Mouse (Mus musculus): ENCODE results near the gene Gabrp. TPM values are rescaled to one million over a fixed set of nuclear protein-coding genes. Genes with fewer than 3 reads are reported as not detected.

Gabrp gene
- total and polyA plus RNA-seq, 2 experiments from 2014 or later = not detected

DNA sequence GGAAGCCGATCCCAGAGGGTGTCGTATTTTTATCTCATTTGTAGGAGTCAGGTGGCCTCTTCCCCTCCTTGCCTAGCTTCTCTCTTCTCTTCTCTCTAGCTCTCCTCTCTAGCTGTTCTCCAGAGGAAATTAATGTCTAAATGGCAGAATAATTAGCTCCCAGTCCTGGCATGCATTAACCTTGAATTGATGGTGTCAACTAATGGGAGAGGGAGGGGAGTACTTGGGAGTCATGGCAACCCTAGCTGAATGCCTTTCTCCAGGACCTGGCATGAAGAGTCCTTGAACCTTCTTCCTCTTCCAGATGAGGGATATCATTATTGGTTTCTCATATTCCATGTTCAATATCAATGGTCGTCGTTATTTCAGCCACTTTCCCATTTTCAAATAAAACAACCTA, 17.9 kb upstream of the Gabrp start:
- no peak overlapping the region for H3K27ac ChIP-seq (ENCODE audit: low read depth)
- no peak overlapping the region for H3K4me3 ChIP-seq (ENCODE audit: low read depth, low read length)
- DNase-seq (ENCODE audit: low spot score) = no peak
- no peak for ATAC-seq (ENCODE audit: insufficient read depth, low read depth)
- TF ChIP-seq CTCF (IDR thresholded peaks at IDR 0.05; ENCODE audit: low read depth) = no peak
- H3K27me3 ChIP-seq (ENCODE audit: control insufficient read depth, insufficient read depth, low read length) = no peaks in the 10 kb centered on the region
- 65% methylated on average over 4 of the region's 4 CpGs for WGBS
- no peaks in the 10 kb centered on the region for H3K4me1 ChIP-seq (ENCODE audit: control insufficient read depth, insufficient read depth)
- H3K9me3 ChIP-seq (replicated peaks; ENCODE audit: control insufficient read depth, low read length) = no peaks in the 10 kb centered on the region
- H3K9ac ChIP-seq (replicated peaks; ENCODE audit: low read depth, low read length) = no peak overlapping the region
- H3K36me3 ChIP-seq (replicated peaks; ENCODE audit: control insufficient read depth, insufficient read depth, low read length) = no peaks in the 10 kb centered on the region
- H3K4me2 ChIP-seq (ENCODE audit: low read depth, low read length) = no peak overlapping the region

DNA sequence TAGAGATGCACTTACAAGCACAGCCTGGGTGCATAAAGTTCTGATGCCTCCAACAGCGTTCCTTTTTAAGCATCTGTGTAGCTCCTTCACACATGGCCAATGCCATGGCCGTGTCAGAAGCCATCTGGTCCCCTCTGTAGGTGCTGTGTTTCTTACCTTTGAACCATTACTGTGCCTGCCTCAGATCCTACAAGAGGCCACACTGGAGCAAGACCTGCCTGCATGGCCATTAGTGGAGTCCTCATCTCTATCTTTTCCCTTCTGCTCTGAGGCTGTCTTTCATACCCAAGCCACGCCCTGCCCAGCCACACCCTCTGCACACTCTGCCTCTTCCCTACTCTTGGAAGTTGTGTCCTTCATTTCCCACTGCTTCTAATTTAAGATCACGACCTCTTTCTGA, 14.1 kb upstream of the Gabrp start:
- H3K27me3 ChIP-seq (ENCODE audit: control insufficient read depth, insufficient read depth, low read length) = no peaks in the 10 kb centered on the region

DNA sequence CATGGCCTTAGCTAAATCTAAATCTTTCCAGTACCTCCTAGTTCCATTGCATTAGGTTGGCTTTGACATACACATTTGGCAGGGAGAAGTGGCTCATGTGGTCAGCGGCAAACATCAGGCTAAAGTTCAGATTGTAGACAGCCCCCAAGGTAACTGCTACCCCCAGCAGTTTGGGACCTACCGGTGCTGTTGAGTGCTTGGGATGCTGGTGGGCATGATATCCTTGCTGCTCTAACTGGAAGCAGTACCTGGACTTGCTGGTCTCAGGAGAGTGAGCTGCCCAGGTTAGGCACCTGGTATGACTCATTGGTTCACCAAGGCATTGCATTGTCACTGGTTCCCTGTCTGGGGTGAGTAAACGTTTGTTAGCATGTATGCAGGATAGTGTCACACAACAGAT, 12.0 kb upstream of the Gabrp start:
- H3K9ac ChIP-seq (replicated peaks; ENCODE audit: low read depth, low read length) = no peak overlapping the region
- H3K4me3 ChIP-seq (ENCODE audit: low read depth, low read length) = no peak overlapping the region
- H3K4me2 ChIP-seq (ENCODE audit: low read depth, low read length) = no peak overlapping the region
- H3K4me1 ChIP-seq (ENCODE audit: control insufficient read depth, insufficient read depth) = no peaks in the 10 kb centered on the region
- no peaks in the 10 kb centered on the region for H3K27me3 ChIP-seq (ENCODE audit: control insufficient read depth, insufficient read depth, low read length)
- no peaks in the 10 kb centered on the region for H3K36me3 ChIP-seq (replicated peaks; ENCODE audit: control insufficient read depth, insufficient read depth, low read length)
- H3K9me3 ChIP-seq (replicated peaks; ENCODE audit: control insufficient read depth, low read length) = no peaks in the 10 kb centered on the region
- ATAC-seq (ENCODE audit: insufficient read depth, low read depth) = no peak
- no peak for DNase-seq (ENCODE audit: low spot score)
- no peak overlapping the region for H3K27ac ChIP-seq (ENCODE audit: low read depth)
- WGBS = 74% methylated on average over 3 of the region's 3 CpGs
- TF ChIP-seq EP300 (IDR thresholded peaks at IDR 0.05; ENCODE audit: low read depth) (no peak), CTCF (IDR thresholded peaks at IDR 0.05; ENCODE audit: low read depth) (no peak)

More for the DNA sequence above, 14.1 kb upstream of the Gabrp start:
- no peak for DNase-seq (ENCODE audit: low spot score)
- no peaks in the 10 kb centered on the region for H3K9me3 ChIP-seq (replicated peaks; ENCODE audit: control insufficient read depth, low read length)
- 76% methylated on average over 4 of the region's 4 CpGs for WGBS
- TF ChIP-seq CTCF (IDR thresholded peaks at IDR 0.05; ENCODE audit: low read depth) (no peak), EP300 (IDR thresholded peaks at IDR 0.05; ENCODE audit: low read depth) (no peak)
- no peak overlapping the region for H3K27ac ChIP-seq (ENCODE audit: low read depth)
- no peak overlapping the region for H3K4me3 ChIP-seq (ENCODE audit: low read depth, low read length)
- no peaks in the 10 kb centered on the region for H3K4me1 ChIP-seq (ENCODE audit: control insufficient read depth, insufficient read depth)
- H3K4me2 ChIP-seq (ENCODE audit: low read depth, low read length) = no peak overlapping the region
- no peaks in the 10 kb centered on the region for H3K36me3 ChIP-seq (replicated peaks; ENCODE audit: control insufficient read depth, insufficient read depth, low read length)
- no peak overlapping the region for H3K9ac ChIP-seq (replicated peaks; ENCODE audit: low read depth, low read length)
- ATAC-seq (ENCODE audit: insufficient read depth, low read depth) = no peak

DNA sequence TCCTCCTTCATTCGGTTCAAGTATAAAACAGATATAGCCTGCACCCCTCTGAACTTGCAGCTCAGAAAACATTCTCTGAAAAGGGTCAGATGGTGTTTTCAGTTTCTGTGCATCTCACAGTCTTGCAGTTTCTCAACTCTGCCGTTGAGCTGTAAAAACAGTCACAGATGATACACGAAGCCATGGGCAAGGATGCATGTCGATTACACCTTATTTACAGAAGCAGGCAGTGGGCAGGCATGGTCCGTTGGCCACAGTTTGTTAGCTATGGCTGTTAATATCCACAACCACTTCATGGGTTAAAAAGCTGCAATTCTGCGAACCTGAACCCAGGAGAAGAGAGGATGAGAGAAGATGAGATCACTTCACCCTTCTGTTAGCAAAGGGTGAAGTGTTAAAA, 7.9 kb upstream of the Gabrp start:
- H3K27ac ChIP-seq (ENCODE audit: low read depth) = no peak overlapping the region
- H3K9ac ChIP-seq (replicated peaks; ENCODE audit: low read depth, low read length) = no peak overlapping the region
- no peak overlapping the region for H3K4me2 ChIP-seq (ENCODE audit: low read depth, low read length)
- no peak overlapping the region for H3K4me3 ChIP-seq (ENCODE audit: low read depth, low read length)
- WGBS = 69% methylated on average over 6 of the region's 6 CpGs
- H3K27me3 ChIP-seq (ENCODE audit: control insufficient read depth, insufficient read depth, low read length) = no peaks in the 10 kb centered on the region
- no peaks in the 10 kb centered on the region for H3K36me3 ChIP-seq (replicated peaks; ENCODE audit: control insufficient read depth, insufficient read depth, low read length)
- ATAC-seq (ENCODE audit: insufficient read depth, low read depth) (no peak), DNase-seq (ENCODE audit: low spot score) (no peak)
- TF ChIP-seq EP300 (IDR thresholded peaks at IDR 0.05; ENCODE audit: low read depth) (no peak), CTCF (IDR thresholded peaks at IDR 0.05; ENCODE audit: low read depth) (no peak)
- H3K9me3 ChIP-seq (replicated peaks; ENCODE audit: control insufficient read depth, low read length) = no peaks in the 10 kb centered on the region
- no peaks in the 10 kb centered on the region for H3K4me1 ChIP-seq (ENCODE audit: control insufficient read depth, insufficient read depth)

DNA sequence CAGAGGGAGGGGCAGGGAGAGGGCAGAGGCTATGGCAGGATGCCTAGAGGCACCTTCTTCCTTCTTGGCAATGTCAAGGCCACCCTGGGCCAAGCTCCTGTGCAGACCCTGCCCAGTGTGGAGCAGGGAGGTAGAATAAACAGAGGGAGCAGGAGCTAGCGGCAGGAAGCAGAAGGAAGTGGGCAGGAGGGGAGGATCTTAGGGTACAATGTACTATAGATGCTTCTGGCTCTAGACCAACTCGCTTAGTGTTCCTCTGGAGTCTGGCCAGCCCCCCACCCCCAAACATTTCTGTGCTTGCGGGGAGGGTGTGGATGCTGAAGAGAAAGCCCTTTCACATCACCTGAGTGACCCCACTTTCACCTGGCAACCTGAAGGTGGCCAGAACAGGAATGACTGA, 862 bp upstream of the Gabrp start:
- TF ChIP-seq EP300 (IDR thresholded peaks at IDR 0.05; ENCODE audit: low read depth) (no peak), CTCF (IDR thresholded peaks at IDR 0.05; ENCODE audit: low read depth) (no peak)
- no peak overlapping the region for H3K27ac ChIP-seq (ENCODE audit: low read depth)
- no peaks in the 10 kb centered on the region for H3K9me3 ChIP-seq (replicated peaks; ENCODE audit: control insufficient read depth, low read length)
- H3K36me3 ChIP-seq (replicated peaks; ENCODE audit: control insufficient read depth, insufficient read depth, low read length) = no peaks in the 10 kb centered on the region
- ATAC-seq (ENCODE audit: insufficient read depth, low read depth) (no peak), DNase-seq (ENCODE audit: low spot score) (no peak)
- H3K9ac ChIP-seq (replicated peaks; ENCODE audit: low read depth, low read length) = no peak overlapping the region
- 38% methylated on average over 3 of the region's 3 CpGs for WGBS
- no peak overlapping the region for H3K4me2 ChIP-seq (ENCODE audit: low read depth, low read length)
- H3K4me3 ChIP-seq (ENCODE audit: low read depth, low read length) = no peak overlapping the region
- H3K4me1 ChIP-seq (ENCODE audit: control insufficient read depth, insufficient read depth) = no peaks in the 10 kb centered on the region
- no peaks in the 10 kb centered on the region for H3K27me3 ChIP-seq (ENCODE audit: control insufficient read depth, insufficient read depth, low read length)

DNA sequence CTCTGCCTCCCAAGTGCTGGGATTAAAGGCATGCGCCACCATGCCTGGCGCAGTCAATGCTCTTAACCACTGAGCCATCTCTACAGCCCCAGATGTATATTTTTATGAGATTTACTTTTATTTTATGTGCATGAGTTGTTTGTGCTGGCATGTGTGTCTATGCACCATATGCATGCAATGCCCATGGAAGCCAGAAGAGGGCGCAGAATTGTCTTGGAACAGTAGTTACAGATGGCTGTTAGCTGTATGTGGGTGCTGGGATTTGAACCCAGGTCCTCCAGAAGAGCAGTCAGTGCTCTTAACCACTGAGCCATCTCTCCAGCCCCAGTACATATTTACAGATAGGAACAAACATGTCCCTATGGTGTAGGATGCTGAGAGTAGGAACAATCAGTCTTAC, 3.8 kb downstream of the Gabrp start:
- Histone ChIP-seq H3K27ac (ENCODE audit: low read depth) (no peak overlapping the region), H3K9ac (replicated peaks; ENCODE audit: low read depth, low read length) (no peak overlapping the region), H3K4me3 (ENCODE audit: low read depth, low read length) (no peak overlapping the region), H3K4me2 (ENCODE audit: low read depth, low read length) (no peak overlapping the region), H3K27me3 (ENCODE audit: control insufficient read depth, insufficient read depth, low read length) (no peaks in the 10 kb centered on the region), H3K36me3 (replicated peaks; ENCODE audit: control insufficient read depth, insufficient read depth, low read length) (no peaks in the 10 kb centered on the region), H3K9me3 (replicated peaks; ENCODE audit: control insufficient read depth, low read length) (no peaks in the 10 kb centered on the region), H3K4me1 (ENCODE audit: control insufficient read depth, insufficient read depth) (no peaks in the 10 kb centered on the region)
- no peak for ATAC-seq (ENCODE audit: insufficient read depth, low read depth)
- no peak for DNase-seq (ENCODE audit: low spot score)
- TF ChIP-seq EP300 (IDR thresholded peaks at IDR 0.05; ENCODE audit: low read depth) (no peak), CTCF (IDR thresholded peaks at IDR 0.05; ENCODE audit: low read depth) (no peak)
- 80% methylated on average over 3 of the region's 3 CpGs for WGBS

Data from heart, postnatal 0 days (tissue).